Mouse (Mus musculus): ENCODE data around the gene Pepd. TPM values are rescaled to one million over a fixed set of nuclear protein-coding genes. Genes with fewer than 3 reads are reported as not detected.

The Pepd gene
- polyA plus RNA-seq, 1 experiment from 2014 or later: 61.8 TPM

- Histone ChIP-seq H3K36me3 (ENCODE audit: control insufficient read depth, insufficient read depth, low read length) (no peaks in the 10 kb centered on the region), H3K27me3 (replicated peaks; ENCODE audit: control insufficient read depth, insufficient read depth, low read length) (no peaks in the 10 kb centered on the region), H3K27ac (ENCODE audit: low read depth, low read length) (no peak overlapping the region), H3K4me3 (ENCODE audit: low read depth, low read length) (no peak overlapping the region), H3K9ac (ENCODE audit: low read length) (no peak overlapping the region), H3K4me1 (ENCODE audit: control insufficient read depth, insufficient read depth, low read length) (peaks cover 8% of the 10 kb centered on the region), H3K4me2 (ENCODE audit: low read length) (no peak overlapping the region), H3K9me3 (replicated peaks; ENCODE audit: control insufficient read depth, low read length) (no peaks in the 10 kb centered on the region)
- 86% methylated on average over 9 of the region's 9 CpGs for WGBS
- DNase-seq (ENCODE audit: low spot score) (no peak), ATAC-seq (no peak)
Measured at GRCm38 (mm10) chr7:35081406-35082104, 169.4 kb downstream of the Pepd start.

DNA sequence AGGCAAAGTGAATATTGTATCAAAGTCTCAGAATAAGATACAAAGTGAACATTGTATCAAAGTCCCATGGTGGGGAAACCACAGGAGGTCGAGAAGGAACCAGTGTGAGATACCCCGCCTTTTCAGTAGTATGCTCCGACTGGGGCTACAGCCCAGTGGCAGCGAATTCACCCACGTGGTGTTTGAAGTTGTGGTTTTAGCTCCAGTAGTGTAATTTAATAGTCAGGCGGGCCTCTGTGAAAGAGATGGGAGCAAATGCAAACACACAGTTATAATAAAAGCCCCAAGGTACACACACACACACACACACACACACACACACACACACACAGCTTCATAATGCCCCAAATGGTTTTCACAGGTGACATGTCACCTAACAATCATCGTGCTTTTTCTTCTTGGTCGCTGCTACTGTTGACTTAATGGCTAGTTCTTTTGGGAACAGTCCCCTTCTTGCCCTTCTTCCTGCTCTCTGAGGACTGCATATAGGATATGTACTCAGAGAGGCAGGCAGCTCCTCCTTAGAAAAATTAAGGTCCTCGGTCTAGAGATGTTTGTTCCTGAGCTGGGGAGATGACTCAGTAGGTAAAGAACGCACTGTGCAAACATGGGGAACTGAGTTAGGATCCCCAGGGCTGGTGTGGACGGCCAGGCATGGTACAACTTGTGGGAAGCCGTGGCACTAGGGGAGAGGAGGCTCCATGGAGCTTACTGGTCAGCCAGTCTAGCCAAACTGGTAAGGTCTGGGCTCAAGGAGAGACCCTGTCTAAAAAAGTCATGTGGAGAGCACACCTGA is 172.6 kb downstream of the Pepd start:
- no peak overlapping the region for H3K4me3 ChIP-seq (ENCODE audit: low read depth, low read length)
- H3K27ac ChIP-seq (ENCODE audit: low read depth, low read length): no peak overlapping the region
- H3K4me1 ChIP-seq (ENCODE audit: control insufficient read depth, insufficient read depth, low read length): peaks cover 17% of the 10 kb centered on the region
- H3K9ac ChIP-seq (ENCODE audit: low read length): no peak overlapping the region
- WGBS: 81% methylated on average over 12 of the region's 12 CpGs
- DNase-seq (ENCODE audit: low spot score): no peak
- no peak for ATAC-seq
- H3K27me3 ChIP-seq (replicated peaks; ENCODE audit: control insufficient read depth, insufficient read depth, low read length): no peaks in the 10 kb centered on the region
- H3K36me3 ChIP-seq (ENCODE audit: control insufficient read depth, insufficient read depth, low read length): no peaks in the 10 kb centered on the region
- H3K9me3 ChIP-seq (replicated peaks; ENCODE audit: control insufficient read depth, low read length): no peaks in the 10 kb centered on the region
- H3K4me2 ChIP-seq (ENCODE audit: low read length): no peak overlapping the region

DNA sequence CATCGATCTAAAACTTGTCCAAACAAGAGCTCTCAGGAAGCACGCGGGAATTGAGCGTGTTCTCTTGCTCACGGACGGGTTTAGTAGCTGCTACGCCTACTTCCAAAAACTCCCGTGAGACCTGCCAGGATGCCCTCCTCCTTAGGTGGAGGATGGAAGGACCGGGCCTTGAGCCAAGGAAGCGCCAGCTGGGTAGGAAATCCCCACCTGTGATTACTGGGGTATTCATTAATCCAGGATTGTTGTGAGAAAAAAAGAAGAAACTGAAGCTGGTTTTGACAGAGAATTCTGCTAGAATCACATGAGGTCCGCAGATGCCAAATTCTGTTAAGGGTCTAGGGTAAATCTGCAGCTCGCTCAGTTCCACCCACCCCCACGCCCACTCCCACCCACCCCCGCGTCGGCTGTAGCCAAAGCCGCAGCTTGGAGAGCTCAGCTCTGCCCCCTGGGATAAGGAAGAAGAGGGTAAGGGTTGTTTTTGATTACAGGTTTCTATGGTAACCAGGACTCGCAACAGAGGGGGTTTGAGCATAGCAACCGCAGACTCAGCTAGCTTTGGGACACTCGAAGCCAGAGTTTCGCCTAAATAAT is 174.2 kb downstream of the Pepd start:
- H3K27me3 ChIP-seq (replicated peaks; ENCODE audit: control insufficient read depth, insufficient read depth, low read length): no peaks in the 10 kb centered on the region
- ATAC-seq: peak; percentile 81
- WGBS: under 1% methylated on average over 21 of the region's 21 CpGs
- H3K9me3 ChIP-seq (replicated peaks; ENCODE audit: control insufficient read depth, low read length): no peaks in the 10 kb centered on the region
- H3K4me2 ChIP-seq (ENCODE audit: low read length): peak overlapping the region; percentile 52
- peak; percentile 84 for DNase-seq (ENCODE audit: low spot score)
- peak overlapping the region; percentile 18; the same call in 1 of the 2 replicates for H3K4me3 ChIP-seq (ENCODE audit: low read depth, low read length)
- H3K27ac ChIP-seq (ENCODE audit: low read depth, low read length): 0 out of 2 replicates have a peak overlapping the region, but pooled peaks have one; percentile 7
- H3K36me3 ChIP-seq (ENCODE audit: control insufficient read depth, insufficient read depth, low read length): no peaks in the 10 kb centered on the region
- H3K9ac ChIP-seq (ENCODE audit: low read length): no peak overlapping the region
- peaks cover 17% of the 10 kb centered on the region for H3K4me1 ChIP-seq (ENCODE audit: control insufficient read depth, insufficient read depth, low read length)

DNA sequence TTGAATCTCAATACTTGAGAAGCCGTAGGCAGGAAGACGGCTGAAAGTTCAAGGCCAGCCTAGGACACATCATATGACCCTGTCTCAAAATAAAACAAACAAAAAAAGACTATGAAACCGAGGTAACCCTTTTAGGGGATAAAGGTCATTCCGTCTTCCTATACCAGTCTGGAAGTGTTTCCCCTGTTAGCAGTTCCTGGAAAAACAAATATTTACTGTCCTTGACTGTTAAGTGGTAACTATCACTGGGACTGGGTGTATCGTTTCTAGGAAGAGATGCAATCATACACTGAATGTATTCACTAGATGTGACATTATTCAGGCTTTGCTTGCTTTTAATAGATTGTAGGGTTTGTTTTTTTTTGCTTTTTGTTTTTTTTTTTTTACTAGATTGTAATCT is 178.4 kb downstream of the Pepd start:
- ATAC-seq (no peak), DNase-seq (ENCODE audit: low spot score) (no peak)
- no peaks in the 10 kb centered on the region for H3K36me3 ChIP-seq (ENCODE audit: control insufficient read depth, insufficient read depth, low read length)
- H3K27me3 ChIP-seq (replicated peaks; ENCODE audit: control insufficient read depth, insufficient read depth, low read length): no peaks in the 10 kb centered on the region
- H3K4me3 ChIP-seq (ENCODE audit: low read depth, low read length): no peak overlapping the region
- no peak overlapping the region for H3K27ac ChIP-seq (ENCODE audit: low read depth, low read length)
- WGBS: 86% methylated on average over 5 of the region's 5 CpGs
- no peak overlapping the region for H3K4me2 ChIP-seq (ENCODE audit: low read length)
- H3K9me3 ChIP-seq (replicated peaks; ENCODE audit: control insufficient read depth, low read length): no peaks in the 10 kb centered on the region
- peaks cover 17% of the 10 kb centered on the region for H3K4me1 ChIP-seq (ENCODE audit: control insufficient read depth, insufficient read depth, low read length)
- no peak overlapping the region for H3K9ac ChIP-seq (ENCODE audit: low read length)

Small RNA genes within 50 kb of the gene (microRNA-seq; reads per million reads assigned to microRNA genes)
- not detected for gene Gm25033

Other genes with a start within 250 kb of the Pepd start
- 9.2 and 10.4 TPM in 2 replicates for gene Chst8, start 99.7 kb upstream of the Pepd start, polyA plus RNA-seq (2014; fragmentation: Nextera tagmentation; extraction: Ambion mirVana)
- gene Cebpg, start 144.2 kb downstream of the Pepd start, polyA plus RNA-seq (2014; fragmentation: Nextera tagmentation; extraction: Ambion mirVana): 42.5 and 43.5 TPM in 2 replicates
- 0.38 and 0.62 TPM in 2 replicates for gene Cebpa, start 206.9 kb downstream of the Pepd start, polyA plus RNA-seq (2014; fragmentation: Nextera tagmentation; extraction: Ambion mirVana)